Mouse (Mus musculus): Measurements from ENCODE around the gene Acta2.

Gene Acta2

DNA sequence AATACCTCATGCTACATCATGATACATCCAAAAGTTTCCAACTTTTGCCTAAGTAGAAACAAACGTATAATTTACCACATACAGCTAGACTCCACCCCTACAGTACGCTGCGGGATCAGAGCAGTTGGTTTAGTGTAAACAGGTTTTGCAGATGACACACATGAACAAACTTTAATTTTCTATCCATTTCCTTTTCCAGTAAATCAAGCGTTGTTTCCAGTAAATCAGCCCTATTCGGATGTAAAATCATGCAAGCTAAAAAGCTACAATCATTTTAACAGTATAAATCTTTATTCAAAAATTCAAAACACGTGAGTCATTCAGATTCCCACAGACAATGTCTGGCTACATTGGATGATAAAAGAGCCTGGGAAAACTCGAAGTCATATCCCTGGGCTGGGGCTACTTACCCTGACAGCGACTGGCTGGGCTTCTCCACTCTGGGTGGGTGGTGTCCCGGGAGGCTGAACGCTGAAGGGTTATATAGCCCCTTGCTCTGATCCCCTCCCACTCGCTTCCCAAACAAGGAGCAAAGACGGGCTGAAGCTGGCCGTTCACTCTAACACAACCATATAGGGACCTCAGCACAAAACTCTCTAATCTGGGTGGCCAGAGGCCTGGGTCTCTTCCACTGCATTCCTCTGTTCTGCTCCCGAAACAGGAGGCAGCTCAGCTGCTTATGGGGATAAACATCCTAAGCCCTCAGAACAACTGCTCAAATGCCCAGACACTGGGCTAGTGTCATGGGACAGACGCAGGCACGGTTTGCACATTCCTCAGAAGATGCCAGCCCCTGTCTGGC, at the start of gene Acta2:
Gene Acta2 (minus strand): TSS at position 711 of the 802 bp plus-strand sequence.
- Histone ChIP-seq H3K36me3 (ENCODE audit: insufficient read depth, low read length) (no peaks in the 10 kb centered on the region), H3K27me3 (ENCODE audit: insufficient read depth, low read length) (no peaks in the 10 kb centered on the region), H3K4me1 (replicated peaks; ENCODE audit: low read depth, low read length) (peaks cover 6% of the 10 kb centered on the region; the same call in 1 of the 2 replicates), H3K9me3 (ENCODE audit: low read length) (no peaks in the 10 kb centered on the region), H3K4me3 (replicated peaks; ENCODE audit: low read length) (no peak within 1 kb of the TSS)
- TF ChIP-seq CTCF (conservative IDR thresholded peaks at IDR 0.05; ENCODE audit: low read length) = no peak
- no peak for TF ChIP-seq POU5F1 (IDR thresholded peaks at IDR 0.05; ENCODE audit: borderline replicate concordance, low read length)
- no peak for TF ChIP-seq NANOG (IDR thresholded peaks at IDR 0.05; ENCODE audit: borderline replicate concordance, low read length)

DNA sequence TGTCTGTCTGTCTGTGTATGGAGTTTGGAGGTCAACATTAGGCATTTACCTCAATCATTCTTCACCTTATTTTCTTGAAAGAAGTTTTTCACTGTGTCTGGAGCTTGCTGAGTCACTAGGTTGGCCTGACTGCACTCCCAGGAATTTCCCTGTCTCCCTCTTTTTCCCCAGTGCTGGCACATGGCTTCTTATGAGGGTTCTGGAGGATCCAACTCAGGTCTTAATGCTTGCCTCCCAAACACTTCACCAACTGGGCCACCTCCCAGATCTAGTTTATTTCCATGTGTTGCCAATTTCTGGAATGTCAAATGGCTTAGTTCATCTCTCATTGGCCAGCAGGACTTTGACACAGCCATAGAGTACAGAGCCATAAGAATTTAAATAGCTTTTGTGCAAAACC, 49.5 kb upstream of the Acta2 start:
- Histone ChIP-seq H3K4me3 (replicated peaks; ENCODE audit: low read length) (no peak overlapping the region), H3K36me3 (ENCODE audit: insufficient read depth, low read length) (no peaks in the 10 kb centered on the region), H3K9me3 (ENCODE audit: low read length) (no peaks in the 10 kb centered on the region), H3K4me1 (replicated peaks; ENCODE audit: low read depth, low read length) (peaks cover 7% of the 10 kb centered on the region; the same call in 1 of the 2 replicates), H3K27me3 (ENCODE audit: insufficient read depth, low read length) (no peaks in the 10 kb centered on the region)
- no peak for TF ChIP-seq POU5F1 (IDR thresholded peaks at IDR 0.05; ENCODE audit: borderline replicate concordance, low read length)
- no peak for TF ChIP-seq NANOG (IDR thresholded peaks at IDR 0.05; ENCODE audit: borderline replicate concordance, low read length)
- TF ChIP-seq CTCF (conservative IDR thresholded peaks at IDR 0.05; ENCODE audit: low read length) = no peak

DNA sequence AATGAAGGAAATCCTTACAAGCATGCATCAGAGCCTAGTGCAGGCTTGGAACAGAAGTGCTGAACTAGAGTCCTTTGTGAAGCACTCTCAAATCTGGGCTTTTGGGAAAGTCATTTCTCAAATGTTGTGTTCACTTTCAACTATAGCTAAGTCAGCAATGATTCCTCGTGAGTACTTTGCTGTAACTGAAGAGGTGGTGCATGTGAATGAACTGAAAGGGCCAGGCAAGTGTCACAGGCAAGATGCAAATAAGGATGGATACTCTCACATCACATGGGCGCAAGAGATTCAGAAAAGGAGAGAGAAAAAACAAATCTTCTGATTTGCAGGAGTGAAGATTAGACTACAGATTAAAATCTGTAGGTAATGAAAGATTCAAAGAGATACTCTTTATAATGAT, 45.0 kb upstream of the Acta2 start:
- no peak for TF ChIP-seq NANOG (IDR thresholded peaks at IDR 0.05; ENCODE audit: borderline replicate concordance, low read length)
- TF ChIP-seq CTCF (conservative IDR thresholded peaks at IDR 0.05; ENCODE audit: low read length) = no peak
- TF ChIP-seq POU5F1 (IDR thresholded peaks at IDR 0.05; ENCODE audit: borderline replicate concordance, low read length) = no peak
- H3K4me1 ChIP-seq (replicated peaks; ENCODE audit: low read depth, low read length) = no peaks in the 10 kb centered on the region
- H3K27me3 ChIP-seq (ENCODE audit: insufficient read depth, low read length) = no peaks in the 10 kb centered on the region
- no peaks in the 10 kb centered on the region for H3K9me3 ChIP-seq (ENCODE audit: low read length)
- no peaks in the 10 kb centered on the region for H3K36me3 ChIP-seq (ENCODE audit: insufficient read depth, low read length)
- no peak overlapping the region for H3K4me3 ChIP-seq (replicated peaks; ENCODE audit: low read length)

DNA sequence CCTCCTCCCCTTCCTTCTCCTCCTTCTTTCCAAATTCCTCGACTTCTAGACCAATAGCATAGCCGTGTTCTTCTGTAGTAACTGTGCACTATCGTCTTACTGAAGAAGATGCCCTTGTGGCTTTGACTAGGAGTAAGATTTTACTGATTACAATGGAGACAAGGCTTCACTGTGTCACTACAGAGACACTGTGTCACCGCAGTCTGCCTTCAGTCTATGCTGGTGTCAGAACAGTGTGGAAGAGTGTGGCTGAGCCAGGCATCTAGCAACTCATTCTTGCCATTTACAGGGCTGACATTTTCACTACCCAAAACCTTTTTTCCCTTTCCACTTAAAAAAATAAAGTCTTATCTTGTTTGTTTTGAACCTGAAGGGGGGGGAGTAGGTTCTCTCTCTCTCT, 43.8 kb upstream of the Acta2 start:
- Histone ChIP-seq H3K27me3 (ENCODE audit: insufficient read depth, low read length) (no peaks in the 10 kb centered on the region), H3K4me3 (replicated peaks; ENCODE audit: low read length) (no peak overlapping the region), H3K4me1 (replicated peaks; ENCODE audit: low read depth, low read length) (no peaks in the 10 kb centered on the region), H3K9me3 (ENCODE audit: low read length) (no peaks in the 10 kb centered on the region), H3K36me3 (ENCODE audit: insufficient read depth, low read length) (no peaks in the 10 kb centered on the region)
- no peak for TF ChIP-seq NANOG (IDR thresholded peaks at IDR 0.05; ENCODE audit: borderline replicate concordance, low read length)
- no peak for TF ChIP-seq CTCF (conservative IDR thresholded peaks at IDR 0.05; ENCODE audit: low read length)
- no peak for TF ChIP-seq POU5F1 (IDR thresholded peaks at IDR 0.05; ENCODE audit: borderline replicate concordance, low read length)

DNA sequence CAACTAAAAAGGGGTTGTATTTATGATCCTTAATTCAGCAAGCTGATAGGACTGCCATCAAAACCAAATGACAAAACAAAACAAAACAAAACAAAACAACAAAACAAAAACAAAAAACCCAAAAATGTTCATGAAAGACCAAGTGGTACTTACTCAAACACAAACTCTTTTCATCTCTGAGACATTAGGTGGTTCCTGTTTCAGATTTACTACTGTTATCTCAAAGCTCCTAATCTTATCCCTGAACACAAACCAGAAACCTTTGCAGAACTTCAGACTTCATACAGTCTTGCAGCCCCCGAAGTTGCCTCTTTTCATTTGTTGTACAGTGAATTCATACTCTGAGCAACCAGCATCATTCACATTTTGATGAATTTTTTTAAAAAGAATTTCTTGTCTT, 43.1 kb upstream of the Acta2 start:
- TF ChIP-seq POU5F1 (IDR thresholded peaks at IDR 0.05; ENCODE audit: borderline replicate concordance, low read length) = no peak
- TF ChIP-seq NANOG (IDR thresholded peaks at IDR 0.05; ENCODE audit: borderline replicate concordance, low read length) = no peak
- no peak for TF ChIP-seq CTCF (conservative IDR thresholded peaks at IDR 0.05; ENCODE audit: low read length)
- H3K4me1 ChIP-seq (replicated peaks; ENCODE audit: low read depth, low read length) = no peaks in the 10 kb centered on the region
- H3K4me3 ChIP-seq (replicated peaks; ENCODE audit: low read length) = no peak overlapping the region
- no peaks in the 10 kb centered on the region for H3K9me3 ChIP-seq (ENCODE audit: low read length)
- H3K27me3 ChIP-seq (ENCODE audit: insufficient read depth, low read length) = peaks cover 2% of the 10 kb centered on the region; the same call in 1 of the 2 replicates
- H3K36me3 ChIP-seq (ENCODE audit: insufficient read depth, low read length) = no peaks in the 10 kb centered on the region

DNA sequence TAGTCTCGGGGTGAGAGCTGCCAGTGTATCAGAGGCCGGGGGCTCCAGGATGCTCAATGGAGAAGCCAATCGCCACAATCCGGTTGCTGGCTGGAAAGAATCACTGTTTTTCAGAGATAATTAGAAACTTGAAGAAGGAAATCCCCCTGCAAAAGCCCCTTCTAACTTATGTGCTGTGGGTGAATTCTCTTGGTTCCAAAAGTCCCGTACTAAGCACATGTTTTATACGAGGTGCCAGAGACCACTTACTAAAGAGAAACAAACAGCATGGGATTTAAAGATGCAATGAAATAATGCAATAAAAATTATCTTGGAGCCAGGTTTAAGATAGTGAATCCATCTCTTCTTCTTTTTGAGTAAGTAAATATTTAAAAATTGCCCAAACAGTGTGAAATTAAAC, 40.1 kb upstream of the Acta2 start:
- Histone ChIP-seq H3K4me1 (replicated peaks; ENCODE audit: low read depth, low read length) (peaks cover 6% of the 10 kb centered on the region), H3K9me3 (ENCODE audit: low read length) (no peaks in the 10 kb centered on the region), H3K36me3 (ENCODE audit: insufficient read depth, low read length) (no peaks in the 10 kb centered on the region), H3K27me3 (ENCODE audit: insufficient read depth, low read length) (peaks cover 28% of the 10 kb centered on the region), H3K4me3 (replicated peaks; ENCODE audit: low read length) (no peak overlapping the region)
- TF ChIP-seq POU5F1 (IDR thresholded peaks at IDR 0.05; ENCODE audit: borderline replicate concordance, low read length) (no peak), NANOG (IDR thresholded peaks at IDR 0.05; ENCODE audit: borderline replicate concordance, low read length) (no peak), CTCF (conservative IDR thresholded peaks at IDR 0.05; ENCODE audit: low read length) (no peak)

DNA sequence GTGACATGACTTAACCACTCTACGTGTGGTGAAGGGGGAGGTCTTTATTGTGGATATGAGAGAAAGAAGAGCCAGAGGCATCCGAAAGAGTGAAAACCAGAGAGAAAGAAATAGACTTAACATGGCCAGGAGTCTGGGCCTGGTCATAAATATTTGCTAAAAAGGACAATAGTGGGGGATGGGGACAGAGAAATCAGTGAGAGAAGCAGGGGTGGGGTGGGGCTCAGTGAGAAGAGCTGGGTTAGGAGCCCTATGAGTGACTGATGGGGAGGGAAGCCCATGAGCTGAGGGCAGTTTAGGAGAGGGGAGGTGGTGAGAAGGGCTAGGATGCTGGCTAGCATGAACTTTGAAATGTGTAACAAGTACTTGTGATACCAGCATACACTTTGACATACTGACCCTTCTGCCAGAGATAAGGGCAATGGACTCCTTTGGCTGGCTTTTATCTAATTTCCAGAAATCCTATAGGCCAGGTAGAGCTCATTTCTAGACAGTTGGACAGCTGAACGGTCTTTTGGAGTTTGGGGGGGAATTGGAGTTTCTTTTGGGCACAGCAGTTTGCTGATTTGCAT, 38.1 kb upstream of the Acta2 start:
- Histone ChIP-seq H3K4me3 (replicated peaks; ENCODE audit: low read length) (no peak overlapping the region), H3K9me3 (ENCODE audit: low read length) (no peaks in the 10 kb centered on the region), H3K36me3 (ENCODE audit: insufficient read depth, low read length) (no peaks in the 10 kb centered on the region), H3K27me3 (ENCODE audit: insufficient read depth, low read length) (peaks cover 40% of the 10 kb centered on the region), H3K4me1 (replicated peaks; ENCODE audit: low read depth, low read length) (peaks cover 12% of the 10 kb centered on the region)
- TF ChIP-seq POU5F1 (IDR thresholded peaks at IDR 0.05; ENCODE audit: borderline replicate concordance, low read length) = no peak
- no peak for TF ChIP-seq CTCF (conservative IDR thresholded peaks at IDR 0.05; ENCODE audit: low read length)
- no peak for TF ChIP-seq NANOG (IDR thresholded peaks at IDR 0.05; ENCODE audit: borderline replicate concordance, low read length)

DNA sequence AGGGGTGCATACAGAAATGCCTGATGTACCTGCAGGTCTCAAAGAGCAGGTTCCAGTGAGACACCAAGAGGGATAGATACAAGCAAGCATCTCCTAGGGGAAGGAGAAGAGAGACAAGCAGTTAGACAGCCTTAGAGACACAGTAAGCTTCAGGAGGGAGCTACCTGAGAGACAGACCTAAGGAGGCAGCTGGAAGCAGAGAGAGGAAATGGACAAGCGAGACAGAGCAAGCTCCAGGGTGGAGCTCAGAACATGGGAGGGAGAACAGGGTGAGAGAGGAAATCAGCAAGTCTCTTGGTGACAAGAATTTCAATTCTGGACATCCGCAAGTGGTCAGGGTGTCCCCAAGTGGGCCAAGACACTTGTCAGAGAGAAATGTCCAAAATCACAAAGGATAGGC, 37.3 kb upstream of the Acta2 start:
- TF ChIP-seq NANOG (IDR thresholded peaks at IDR 0.05; ENCODE audit: borderline replicate concordance, low read length) = no peak
- TF ChIP-seq POU5F1 (IDR thresholded peaks at IDR 0.05; ENCODE audit: borderline replicate concordance, low read length) = no peak
- TF ChIP-seq CTCF (conservative IDR thresholded peaks at IDR 0.05; ENCODE audit: low read length) = no peak
- Histone ChIP-seq H3K4me3 (replicated peaks; ENCODE audit: low read length) (no peak overlapping the region), H3K4me1 (replicated peaks; ENCODE audit: low read depth, low read length) (peaks cover 12% of the 10 kb centered on the region), H3K27me3 (ENCODE audit: insufficient read depth, low read length) (peaks cover 40% of the 10 kb centered on the region), H3K36me3 (ENCODE audit: insufficient read depth, low read length) (no peaks in the 10 kb centered on the region), H3K9me3 (ENCODE audit: low read length) (no peaks in the 10 kb centered on the region)
